Mouse (Mus musculus): ENCODE measurements around the gene Ptar1.
"Not testable (repeated sequence)": the region's sequence is repeated elsewhere in the genome, so short reads cannot be mapped to it uniquely, and the experiment has no call there.

The Ptar1 gene

GRCm38 (mm10) chr19:23687296-23688021 is at the start of gene Ptar1:
Gene Ptar1, plus strand, starts transcription at chr19:23687429.
- peak; percentile 48 to 80 for DNase-seq (ENCODE audit: low spot score in 2 of 2)

GRCm38 (mm10) chr19:23643819-23644218 is 43.4 kb upstream of the Ptar1 start:
- DNase-seq (ENCODE audit: low spot score in 2 of 2): no peak

- peak; percentile 51 to 59 for DNase-seq (ENCODE audit: low spot score in 2 of 2)
These were observed 41.9 kb upstream of the Ptar1 start for GRCm38 (mm10) chr19:23645347-23645746.

- DNase-seq (ENCODE audit: low spot score in 2 of 2): peak in 1 of 2 experiments; percentile 29
These were observed 39.9 kb upstream of the Ptar1 start for GRCm38 (mm10) chr19:23647308-23647707.

- DNase-seq (ENCODE audit: low spot score in 2 of 2): peak in 1 of 2 experiments; percentile 38
These were observed 34.6 kb upstream of the Ptar1 start, which contains the start of gene 1700028P14Rik for GRCm38 (mm10) chr19:23652644-23653043. Gene 1700028P14Rik, minus strand, starts transcription at chr19:23652812.

GRCm38 (mm10) chr19:23653154-23653553 is 34.1 kb upstream of the Ptar1 start:
- no peak for DNase-seq (ENCODE audit: low spot score in 2 of 2)

- no peak for DNase-seq (ENCODE audit: low spot score in 2 of 2)
These were observed 29.8 kb upstream of the Ptar1 start for GRCm38 (mm10) chr19:23657261-23657932.

- DNase-seq (ENCODE audit: low spot score in 2 of 2): no peak
These were observed 28.9 kb upstream of the Ptar1 start for GRCm38 (mm10) chr19:23658350-23658749.

DNA sequence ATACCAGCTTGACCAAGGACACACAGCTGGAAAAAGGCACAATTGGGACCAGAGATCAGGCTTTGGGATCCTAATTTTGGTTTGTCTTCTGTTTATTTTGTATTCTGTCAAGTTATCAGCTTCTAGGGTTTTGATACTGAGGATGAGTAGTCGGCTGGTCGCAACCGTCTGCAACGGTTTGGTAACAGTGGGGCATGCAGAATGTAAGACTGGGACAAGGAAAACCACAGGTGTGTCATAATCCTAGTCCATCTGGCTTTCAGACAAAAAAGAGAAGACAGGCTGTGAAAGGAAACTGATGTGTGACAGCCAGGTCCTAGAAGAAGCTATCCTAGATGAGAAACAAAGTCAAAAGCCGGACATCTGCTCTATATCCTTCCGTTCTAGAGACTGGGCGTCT is 23.1 kb upstream of the Ptar1 start:
- no peak for DNase-seq (ENCODE audit: low spot score in 2 of 2)

- DNase-seq (ENCODE audit: low spot score in 2 of 2): no peak
These were observed 19.0 kb upstream of the Ptar1 start for GRCm38 (mm10) chr19:23668142-23668655.

GRCm38 (mm10) chr19:23673021-23673420 is 14.2 kb upstream of the Ptar1 start:
- DNase-seq (ENCODE audit: low spot score in 2 of 2): no peak

DNA sequence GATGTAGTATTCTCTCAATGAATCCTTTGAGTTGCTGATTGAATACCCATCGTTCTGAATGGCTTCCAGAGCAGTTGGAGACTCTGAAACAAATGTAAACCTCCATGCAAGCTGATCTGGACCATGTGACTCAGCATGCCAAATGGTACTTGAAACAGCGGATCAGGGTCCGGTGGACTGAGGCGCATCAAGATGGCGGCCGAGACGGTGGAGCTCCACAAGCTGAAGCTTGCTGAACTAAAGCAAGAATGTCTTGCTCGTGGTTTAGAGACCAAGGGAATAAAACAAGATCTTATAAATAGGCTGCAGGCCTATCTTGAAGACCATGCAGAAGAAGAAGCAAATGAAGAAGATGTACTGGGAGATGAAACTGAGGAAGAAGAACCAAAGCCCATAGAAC is 11.6 kb upstream of the Ptar1 start:
- DNase-seq (ENCODE audit: low spot score in 2 of 2): not testable (repeated sequence)

DNA sequence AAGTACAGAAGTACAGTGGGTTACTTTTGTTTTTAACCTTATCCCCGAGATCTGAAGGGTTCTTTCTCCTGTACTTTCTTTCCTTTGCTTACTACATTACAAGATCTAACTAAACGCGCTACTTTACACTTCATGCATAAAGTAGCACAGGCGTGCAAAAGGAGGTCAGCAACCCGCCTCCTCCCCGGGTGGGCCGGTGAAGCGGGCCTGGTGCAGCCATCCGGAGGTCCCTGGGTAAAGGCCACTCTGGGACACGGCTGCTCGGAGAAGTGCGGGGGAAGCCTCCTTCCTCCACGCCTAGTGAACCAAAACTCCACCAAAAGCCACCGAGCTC is 300 bp upstream of the Ptar1 start:
- no peak for DNase-seq (ENCODE audit: low spot score in 2 of 2)

DNA sequence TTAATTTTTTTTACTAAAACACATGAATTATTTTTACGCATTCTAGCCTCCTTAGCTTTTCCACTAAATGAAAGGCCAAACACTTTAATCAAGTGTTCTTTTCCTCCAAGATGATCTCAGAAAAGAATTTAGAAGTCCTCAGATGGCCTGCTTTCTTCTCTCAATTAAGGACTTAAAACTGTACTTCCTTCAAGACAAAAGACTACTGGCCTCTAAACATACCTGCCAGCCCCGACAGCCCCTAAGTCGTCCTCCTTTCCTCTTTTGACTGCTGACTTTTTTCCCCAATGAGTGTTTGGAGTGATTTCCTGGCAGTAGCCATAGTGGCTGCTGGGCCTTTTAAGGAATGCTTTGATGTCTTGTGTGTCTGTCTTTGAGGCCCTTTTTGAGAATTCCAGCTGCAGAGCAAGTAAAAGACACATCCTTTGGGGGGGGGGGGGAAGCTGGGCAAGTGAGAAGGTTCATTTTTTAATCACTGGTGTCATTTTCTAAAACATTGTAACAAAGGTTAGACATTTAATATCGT is 1.3 kb downstream of the Ptar1 start:
- DNase-seq (ENCODE audit: low spot score in 2 of 2): no peak

GRCm38 (mm10) chr19:23694344-23694743 is 7.1 kb downstream of the Ptar1 start:
- DNase-seq (ENCODE audit: low spot score in 2 of 2): no peak

DNA sequence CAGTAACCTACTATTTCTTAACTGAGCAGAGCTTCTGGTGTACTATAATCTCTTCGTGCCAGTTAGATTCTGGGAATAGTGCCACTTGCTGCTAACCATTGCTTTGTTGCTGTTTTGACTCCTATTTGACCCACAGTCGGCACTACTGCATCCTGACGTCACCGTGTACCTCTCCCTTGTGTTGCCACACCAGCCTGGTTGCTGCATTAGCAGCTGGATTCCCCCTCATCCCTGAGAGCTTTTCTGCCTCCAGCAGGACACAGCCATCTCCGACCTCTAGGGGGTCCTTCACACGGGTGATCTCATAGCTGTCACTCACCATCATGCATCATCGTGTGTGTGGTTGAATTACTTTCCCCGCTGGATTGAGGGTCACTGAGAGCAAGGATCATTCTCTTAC is 10.6 kb downstream of the Ptar1 start:
- no peak for DNase-seq (ENCODE audit: low spot score in 2 of 2)

GRCm38 (mm10) chr19:23698366-23698765 is 11.1 kb downstream of the Ptar1 start:
- DNase-seq (ENCODE audit: low spot score in 2 of 2): no peak

GRCm38 (mm10) chr19:23699131-23699530 is 11.9 kb downstream of the Ptar1 start:
- DNase-seq (ENCODE audit: low spot score in 2 of 2): no peak

DNA sequence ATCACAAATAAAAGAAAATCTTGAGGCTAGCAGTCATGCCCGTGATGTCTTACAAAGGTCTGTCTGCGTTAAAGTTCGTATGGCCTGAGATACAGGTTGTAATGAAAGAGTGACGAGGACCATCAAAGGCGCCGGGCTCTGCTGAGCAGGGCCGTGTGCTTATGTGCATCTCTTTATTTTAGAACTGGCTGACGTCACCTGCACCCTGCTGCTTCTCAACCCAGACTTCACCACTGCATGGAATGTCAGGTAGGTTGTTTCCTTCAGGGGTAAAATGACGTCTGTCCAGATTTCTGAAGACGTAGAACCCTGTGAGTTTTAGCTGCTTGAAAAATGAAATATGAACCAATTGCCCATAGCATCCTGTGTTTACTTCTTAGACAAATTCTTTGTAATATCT is 15.7 kb downstream of the Ptar1 start:
- DNase-seq (ENCODE audit: low spot score in 2 of 2): no peak

DNA sequence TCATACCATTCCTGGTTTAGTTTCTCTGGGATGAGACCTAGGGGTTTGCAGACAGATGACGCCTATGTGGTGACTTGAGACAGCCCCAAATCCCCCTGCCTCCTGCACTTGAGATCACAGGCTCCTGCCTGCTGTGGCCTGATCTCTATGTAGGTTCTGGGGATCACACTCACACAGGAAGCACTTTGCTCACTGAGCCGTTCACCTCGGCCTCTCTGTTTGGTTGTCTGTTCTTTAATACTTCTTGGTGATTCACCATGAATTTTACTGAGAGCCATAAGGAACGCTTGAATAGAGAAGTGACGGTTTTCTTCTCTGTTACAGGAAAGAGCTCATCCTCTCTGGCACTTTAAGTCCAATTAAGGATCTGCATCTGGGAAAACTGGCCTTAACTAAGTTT is 18.2 kb downstream of the Ptar1 start:
- DNase-seq (ENCODE audit: low spot score in 2 of 2): no peak

DNA sequence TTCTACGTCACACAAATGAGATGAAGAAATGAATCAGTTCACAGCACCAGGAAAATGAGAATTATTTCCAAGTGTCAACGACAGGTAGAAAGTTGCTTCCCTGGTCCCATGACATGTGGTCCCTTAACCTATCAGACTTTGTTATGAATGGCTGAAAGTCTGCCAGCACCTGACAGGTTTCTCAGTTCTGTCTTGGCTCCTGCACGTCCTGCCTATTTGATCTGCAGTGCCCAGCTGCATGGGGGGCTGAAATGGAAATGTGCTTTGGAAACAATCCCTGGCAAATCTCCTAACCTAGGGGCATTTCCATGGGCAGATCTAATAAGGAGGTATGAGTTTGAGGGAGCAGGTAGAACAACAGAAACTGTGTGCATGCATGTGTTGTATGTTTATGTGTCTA is 59.3 kb downstream of the Ptar1 start:
- no peak for DNase-seq (ENCODE audit: low spot score in 2 of 2)

- DNase-seq (ENCODE audit: low spot score in 2 of 2): no peak
These were observed 69.8 kb downstream of the Ptar1 start for GRCm38 (mm10) chr19:23757011-23757410.

- DNase-seq (ENCODE audit: low spot score in 2 of 2): peak; percentile 86 to 97
These were observed 70.8 kb downstream of the Ptar1 start for GRCm38 (mm10) chr19:23757961-23758553.

Data from left cerebral cortex, adult 9 months (tissue).